Mouse (Mus musculus): ENCODE results near the gene Dus1l.
"Not testable (repeated sequence)": the region's sequence is repeated elsewhere in the genome, so short reads cannot be mapped to it uniquely, and the experiment has no call there.

Dus1l gene

GRCm38 (mm10) chr11:120795756-120796613, at the start of gene Dus1l:
Gene Dus1l, minus strand, starts transcription at chr11:120796403.
- in situ Hi-C loops (cut with MboI; ENCODE audit: low pct_unique_long_range_greater_than_20kb in 1 of 2, low sequenced_read_pairs in 2 of 2, unreplicated experiment in 1 of 2), result no loop called here

- in situ Hi-C loops (cut with MboI; ENCODE audit: low pct_unique_long_range_greater_than_20kb in 1 of 2, low sequenced_read_pairs in 2 of 2, unreplicated experiment in 1 of 2), result no loop called here
These were observed 48.1 kb upstream of the Dus1l start for GRCm38 (mm10) chr11:120844329-120844728.

GRCm38 (mm10) chr11:120833555-120834280, 37.5 kb upstream of the Dus1l start:
- in situ Hi-C loops (cut with MboI; ENCODE audit: low pct_unique_long_range_greater_than_20kb in 1 of 2, low sequenced_read_pairs in 2 of 2, unreplicated experiment in 1 of 2), result no loop called here

- in situ Hi-C loops (cut with MboI; ENCODE audit: low pct_unique_long_range_greater_than_20kb in 1 of 2, low sequenced_read_pairs in 2 of 2, unreplicated experiment in 1 of 2), result not testable (repeated sequence)
These were observed 36.8 kb upstream of the Dus1l start for GRCm38 (mm10) chr11:120832962-120833361.

- in situ Hi-C loops (cut with MboI; ENCODE audit: low pct_unique_long_range_greater_than_20kb in 1 of 2, low sequenced_read_pairs in 2 of 2, unreplicated experiment in 1 of 2), result no loop called here
These were observed 35.6 kb upstream of the Dus1l start for GRCm38 (mm10) chr11:120831659-120832440.

- in situ Hi-C loops (cut with MboI; ENCODE audit: low pct_unique_long_range_greater_than_20kb in 1 of 2, low sequenced_read_pairs in 2 of 2, unreplicated experiment in 1 of 2), result no loop called here
These were observed 34.5 kb upstream of the Dus1l start for GRCm38 (mm10) chr11:120830686-120831085.

- in situ Hi-C loops (cut with MboI; ENCODE audit: low pct_unique_long_range_greater_than_20kb in 1 of 2, low sequenced_read_pairs in 2 of 2, unreplicated experiment in 1 of 2), result no loop called here
These were observed 33.7 kb upstream of the Dus1l start for GRCm38 (mm10) chr11:120829757-120830532.

GRCm38 (mm10) chr11:120828416-120828815, 32.2 kb upstream of the Dus1l start:
- in situ Hi-C loops (cut with MboI; ENCODE audit: low pct_unique_long_range_greater_than_20kb in 1 of 2, low sequenced_read_pairs in 2 of 2, unreplicated experiment in 1 of 2), result no loop called here

- in situ Hi-C loops (cut with MboI; ENCODE audit: low pct_unique_long_range_greater_than_20kb in 1 of 2, low sequenced_read_pairs in 2 of 2, unreplicated experiment in 1 of 2), result no loop called here
These were observed 30.1 kb upstream of the Dus1l start for GRCm38 (mm10) chr11:120826016-120826953.

- in situ Hi-C loops (cut with MboI; ENCODE audit: low pct_unique_long_range_greater_than_20kb in 1 of 2, low sequenced_read_pairs in 2 of 2, unreplicated experiment in 1 of 2), result no loop called here
These were observed 29.2 kb upstream of the Dus1l start for GRCm38 (mm10) chr11:120825289-120825863.

- in situ Hi-C loops (cut with MboI; ENCODE audit: low pct_unique_long_range_greater_than_20kb in 1 of 2, low sequenced_read_pairs in 2 of 2, unreplicated experiment in 1 of 2), result no loop called here
These were observed 28.6 kb upstream of the Dus1l start for GRCm38 (mm10) chr11:120824787-120825288.

- in situ Hi-C loops (cut with MboI; ENCODE audit: low pct_unique_long_range_greater_than_20kb in 1 of 2, low sequenced_read_pairs in 2 of 2, unreplicated experiment in 1 of 2), result no loop called here
These were observed 28.0 kb upstream of the Dus1l start, which contains the start of gene Fasn for GRCm38 (mm10) chr11:120823956-120824786. Gene Fasn, minus strand, starts transcription at chr11:120824547.

GRCm38 (mm10) chr11:120823551-120823947, 27.3 kb upstream of the Dus1l start:
- in situ Hi-C loops (cut with MboI; ENCODE audit: low pct_unique_long_range_greater_than_20kb in 1 of 2, low sequenced_read_pairs in 2 of 2, unreplicated experiment in 1 of 2), result no loop called here

- in situ Hi-C loops (cut with MboI; ENCODE audit: low pct_unique_long_range_greater_than_20kb in 1 of 2, low sequenced_read_pairs in 2 of 2, unreplicated experiment in 1 of 2), result no loop called here
These were observed 26.8 kb upstream of the Dus1l start for GRCm38 (mm10) chr11:120822831-120823550.

GRCm38 (mm10) chr11:120822321-120822720, 26.1 kb upstream of the Dus1l start:
- in situ Hi-C loops (cut with MboI; ENCODE audit: low pct_unique_long_range_greater_than_20kb in 1 of 2, low sequenced_read_pairs in 2 of 2, unreplicated experiment in 1 of 2), result no loop called here

Data from mouse embryonic stem cell (cell line).